Mouse (Mus musculus) B cell, adult (primary cell): ENCODE results near the gene Nfrkb. TPM values are rescaled to one million over a fixed set of nuclear protein-coding genes. Genes with fewer than 3 reads are reported as not detected.

ENCODE experiments used
- total RNA-seq: library from RNA; stranded (reverse); gene quantifications from 4 replicates; pipeline ENCODE4 v1.2.4, GENCODE M21; 2023; ENCODE audit not compliant: inconsistent age

The Nfrkb gene
- 80.3 to 90.1 TPM (median 85.0 TPM) in 4 replicates for total RNA-seq

GRCm38 (mm10) chr9:31385947-31386354, at the start of gene Nfrkb:
Nfrkb (plus strand) TSS chr9:31386192.

DNA sequence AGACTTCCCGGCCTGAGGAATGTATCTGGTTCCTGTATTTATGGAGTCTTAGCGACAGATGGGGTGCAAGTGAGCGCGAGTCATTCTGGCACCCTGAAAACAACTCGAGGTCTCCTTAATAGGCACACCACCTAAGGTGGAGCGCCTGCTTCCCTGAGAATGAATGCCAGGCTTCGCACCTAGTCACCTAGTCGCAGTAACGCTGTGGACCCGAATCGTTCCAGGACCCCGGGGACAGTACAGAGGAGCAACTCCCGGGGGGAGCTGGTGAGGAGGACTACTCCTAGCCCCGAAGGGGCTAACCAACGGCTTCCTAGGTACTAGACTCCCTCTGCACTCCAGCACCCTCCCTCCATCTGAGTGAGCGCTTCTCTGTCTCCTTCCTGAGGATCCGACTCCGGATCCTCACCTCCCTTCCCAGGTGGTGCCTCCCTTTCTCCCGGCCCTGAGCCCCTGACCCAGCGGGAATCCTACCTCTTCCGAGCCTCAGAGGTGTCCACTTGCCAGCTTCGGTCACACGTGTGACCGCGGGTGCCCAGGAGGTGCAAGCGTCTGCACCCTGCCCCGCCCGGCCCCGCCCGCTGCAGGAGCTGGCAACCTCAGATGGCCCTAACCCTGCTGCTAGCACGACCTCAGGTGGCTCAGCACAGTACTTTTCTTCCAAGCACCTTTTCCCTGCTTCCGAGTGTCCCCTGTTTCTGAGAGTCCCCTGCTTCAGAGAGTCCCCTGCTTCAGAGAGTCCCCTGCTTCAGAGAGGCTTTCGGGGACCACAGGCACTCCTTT, 77.9 kb downstream of the Nfrkb start, which contains the start of gene Tmem45b:
Gene Tmem45b (minus strand): TSS at position 771 of the 783 bp plus-strand sequence.

Other genes starting within 250 kb of the Nfrkb start
- gene Aplp2, start 174.4 kb upstream of the Nfrkb start, total RNA-seq = 52.9 to 63.2 TPM (median 57.3 TPM) in 4 replicates
- 15.8 to 18.9 TPM (median 18.1 TPM) in 4 replicates for gene Prdm10, start 105.7 kb upstream of the Nfrkb start, total RNA-seq
- not detected in 4 replicates for gene Tmem45b, start 78.3 kb downstream of the Nfrkb start, total RNA-seq